Mouse (Mus musculus) hematopoietic stem cell, adult 5-6 weeks (primary cell): Measurements from ENCODE around the gene Megf8. TPM values are rescaled to one million over a fixed set of nuclear protein-coding genes. Genes with fewer than 3 reads are reported as not detected.

Source experiments
- ATAC-seq, 2 experiments: fragments of 125-278 bp in 1 of 2; replicated peaks in 1 of 2; 2 replicates each; pipeline ENCODE4 v1.8.0; 2016 to 2017; ENCODE audit warnings: inconsistent platforms in 2 of 2, mild to moderate bottlenecking in 2 of 2, moderate number of reproducible peaks in 2 of 2, low read depth in 1 of 2, moderate TSS enrichment in 1 of 2; ENCODE audit not compliant: low FRiP score in 2 of 2, poor library complexity in 2 of 2, severe bottlenecking in 2 of 2, insufficient read depth in 1 of 2, low TSS enrichment in 1 of 2
- total RNA-seq: library from RNA; stranded (forward); fragments of 172-1452, 232-1000 nt; gene quantifications from 2 replicates; pipeline ENCODE4 v1.2.3, GENCODE M21; 2017

Megf8 gene
- total RNA-seq, 1 experiment from 2014 or later, result 5.3 TPM

- peak in 1 of 2 experiments; percentile 41; a peak in 1 of 4 replicates for ATAC-seq
Measured at GRCm38 (mm10) chr7:25367632-25368293, 50.8 kb downstream of the Megf8 start.

- ATAC-seq, result no peak
Measured at GRCm38 (mm10) chr7:25368333-25368732, 51.4 kb downstream of the Megf8 start.

GRCm38 (mm10) chr7:25369058-25369749 lies 52.2 kb downstream of the Megf8 start, which contains the start of gene Cnfn:
Cnfn (minus strand) TSS chr7:25369724.
- no peak for ATAC-seq

GRCm38 (mm10) chr7:25372441-25372840 lies 55.5 kb downstream of the Megf8 start:
- no peak; a peak in 1 of 4 replicates for ATAC-seq

- ATAC-seq, result peak; percentile 43 to 57; a peak in 2 of 4 replicates
Measured at GRCm38 (mm10) chr7:25376556-25376955, 59.6 kb downstream of the Megf8 start.

GRCm38 (mm10) chr7:25377100-25377700 lies 60.2 kb downstream of the Megf8 start:
- ATAC-seq, result 0 out of 4 replicates have a peak, but pooled peaks of 1 of the 2 experiments have one; percentile 22

- ATAC-seq, result no peak
Measured at GRCm38 (mm10) chr7:25378181-25379100, 61.5 kb downstream of the Megf8 start.

- peak; percentile 70 to 81 for ATAC-seq
Measured at GRCm38 (mm10) chr7:25379551-25380351, 62.8 kb downstream of the Megf8 start.

GRCm38 (mm10) chr7:25380392-25381283 lies 63.7 kb downstream of the Megf8 start:
- no peak for ATAC-seq

DNA sequence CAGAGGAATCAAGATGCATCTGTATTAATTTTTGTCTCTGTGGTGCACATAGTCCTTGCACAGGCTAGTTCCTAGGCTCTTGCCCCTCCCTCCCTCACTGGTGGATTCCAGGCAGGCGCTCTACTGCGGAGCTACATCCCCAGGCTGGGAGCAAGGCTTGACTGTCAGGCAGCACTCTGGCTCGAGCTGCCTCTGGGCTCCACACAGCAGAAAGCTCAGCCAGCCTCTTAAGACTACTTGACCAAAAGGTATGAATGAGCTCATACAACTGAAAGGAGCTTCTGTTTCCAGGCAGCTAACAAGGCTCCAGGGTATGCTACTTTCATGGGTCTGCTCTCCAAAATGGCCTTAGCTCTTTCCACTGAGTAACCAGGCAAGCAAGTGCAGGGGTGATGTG lies 64.3 kb downstream of the Megf8 start:
- no peak for ATAC-seq

DNA sequence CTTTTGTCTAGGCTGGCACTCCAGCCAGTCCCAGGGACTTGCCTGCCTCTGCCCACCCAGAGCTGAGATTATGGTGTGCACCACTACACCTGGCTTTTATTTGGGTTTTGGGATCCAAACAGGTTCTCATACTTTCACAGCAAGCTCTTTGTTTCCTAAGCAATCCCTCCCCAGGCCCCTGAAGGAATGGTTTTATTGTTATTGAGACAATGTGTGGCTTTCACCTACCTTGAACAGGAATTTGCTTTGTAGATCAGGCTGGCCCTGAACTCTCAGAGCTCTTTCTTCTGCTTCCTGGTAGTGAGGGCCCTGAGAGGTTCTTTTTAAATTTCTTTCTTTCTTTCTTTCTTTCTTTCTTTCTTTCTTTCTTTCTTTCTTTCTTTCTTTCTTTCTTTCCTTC lies 65.6 kb downstream of the Megf8 start:
- ATAC-seq, result no peak

GRCm38 (mm10) chr7:25383385-25383784 lies 66.4 kb downstream of the Megf8 start:
- no peak for ATAC-seq

DNA sequence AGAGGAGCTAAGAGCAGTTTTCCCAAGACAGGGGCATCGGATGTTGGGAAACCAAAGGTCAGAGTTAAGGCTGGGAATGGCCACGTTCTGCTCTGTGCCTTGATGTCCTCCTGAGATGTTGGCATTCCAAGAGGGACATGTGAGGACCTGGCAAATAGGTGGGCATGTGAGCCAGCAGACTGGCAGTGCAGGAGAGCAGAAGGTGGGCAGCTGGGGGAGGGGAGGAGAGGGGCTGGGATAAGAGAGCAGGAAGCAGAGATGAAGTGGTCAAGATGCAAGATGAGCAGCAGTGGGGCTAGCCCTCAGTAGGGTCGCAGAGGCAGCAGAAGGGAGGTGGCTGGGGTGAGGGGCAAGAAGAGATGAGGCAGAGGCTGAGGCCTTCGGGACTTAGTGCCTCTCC lies 66.9 kb downstream of the Megf8 start:
- no peak for ATAC-seq

DNA sequence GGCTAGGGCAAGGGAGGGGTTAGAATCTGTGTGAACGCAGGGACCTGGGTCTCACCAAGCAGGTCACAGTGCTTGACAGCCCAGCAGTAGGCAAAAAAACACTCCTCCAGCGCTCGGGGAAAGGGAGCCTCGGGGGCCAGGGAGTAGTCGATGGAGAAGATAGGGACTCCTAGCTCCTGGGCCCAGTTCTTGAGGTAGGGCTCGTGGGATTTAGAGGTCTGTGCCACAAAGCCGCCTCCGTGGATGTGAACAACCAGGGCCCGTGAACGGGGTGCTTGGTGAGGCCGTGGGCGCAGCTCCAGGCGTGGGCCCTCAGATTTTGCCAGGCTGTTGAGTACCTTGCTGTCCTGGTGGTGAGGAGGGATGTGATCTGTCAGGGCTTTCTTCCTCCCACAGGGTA lies 67.4 kb downstream of the Megf8 start:
- ATAC-seq, result no peak

DNA sequence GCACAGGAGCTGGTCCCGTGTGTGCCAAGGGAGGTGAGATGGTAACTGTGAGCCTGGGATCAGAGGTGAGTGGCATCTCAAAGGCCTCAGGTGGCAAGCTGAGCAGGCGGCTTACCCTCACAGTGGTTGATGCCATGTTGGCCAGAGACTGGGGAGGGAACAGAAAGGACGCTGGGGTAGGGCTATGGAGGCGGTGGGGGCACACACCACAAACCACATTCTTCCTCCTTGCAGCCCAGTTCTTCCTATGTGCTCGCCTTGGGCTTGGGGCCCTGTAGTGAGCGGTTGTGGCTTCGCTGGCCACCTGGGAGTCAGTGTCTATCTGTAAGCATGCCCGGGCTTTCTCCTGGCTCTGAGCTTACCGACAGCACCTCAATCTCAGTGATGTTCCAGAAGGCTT lies 67.9 kb downstream of the Megf8 start:
- ATAC-seq, result peak; percentile 68 to 78

GRCm38 (mm10) chr7:25385259-25385658 lies 68.3 kb downstream of the Megf8 start:
- ATAC-seq, result no peak
